Mouse (Mus musculus): Measurements from ENCODE around the gene Cryba4. TPM values are rescaled to one million over a fixed set of nuclear protein-coding genes. Genes with fewer than 3 reads are reported as not detected.

Cryba4 gene
- 0.47 and 1.9 TPM in 2 replicates for polyA plus RNA-seq (2012; rRNA removed; ENCODE audit: low replicate concordance)

DNA sequence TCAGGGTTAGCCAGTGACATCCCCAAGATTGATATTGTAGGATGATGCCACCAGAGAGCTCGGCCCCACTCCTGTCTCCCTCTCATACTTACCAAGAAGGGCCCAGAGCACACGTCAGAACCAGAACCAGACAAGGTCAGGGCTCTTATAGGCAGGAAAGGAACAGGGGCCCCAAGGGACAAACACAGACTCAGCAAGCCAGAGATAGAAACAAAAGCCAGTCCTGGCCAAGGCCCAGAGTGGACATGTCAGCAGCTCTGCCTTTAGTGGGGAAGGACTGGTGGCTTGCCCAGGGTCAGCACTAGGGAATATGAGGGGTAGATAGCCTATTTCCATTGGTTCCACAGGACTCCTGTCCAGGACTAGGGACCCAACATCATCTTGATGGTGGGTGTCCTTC, at the start of gene Cryba4:
Cryba4 (minus strand) TSS at position 119 of the 400 bp plus-strand sequence.

DNA sequence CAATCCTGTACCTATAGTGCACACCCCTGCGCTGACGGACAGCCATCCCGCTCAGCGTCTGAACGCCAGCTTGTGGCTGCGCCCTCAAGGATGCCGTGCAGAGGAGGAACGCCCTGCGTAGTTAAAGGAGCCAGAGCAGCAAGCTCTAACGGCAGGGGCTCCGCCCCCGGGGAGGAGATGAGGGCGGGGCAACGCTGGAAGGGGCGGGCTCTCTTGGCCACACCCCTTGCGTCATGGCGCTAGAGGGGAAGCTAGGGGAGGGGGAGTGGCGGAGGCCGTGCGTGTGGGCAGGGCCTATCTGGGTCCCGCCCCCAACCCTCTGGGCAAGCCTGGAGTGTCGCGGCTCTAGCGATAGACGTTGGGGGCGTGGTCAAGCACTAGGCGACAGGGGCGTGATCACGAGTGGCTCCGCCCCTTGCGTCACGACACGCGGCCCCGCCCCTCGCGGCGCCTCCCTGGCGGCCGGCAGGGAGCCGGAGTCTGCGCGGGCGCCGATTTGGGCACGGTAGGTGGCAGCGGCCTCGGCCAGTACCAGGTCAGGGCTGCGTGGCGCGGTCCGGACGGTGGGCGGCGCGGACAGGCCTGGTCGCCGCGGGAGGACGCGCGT, 24.1 kb upstream of the Cryba4 start, which contains the start of gene Tpst2:
Tpst2 (plus strand) TSS at position 425 of the 607 bp plus-strand sequence.

DNA sequence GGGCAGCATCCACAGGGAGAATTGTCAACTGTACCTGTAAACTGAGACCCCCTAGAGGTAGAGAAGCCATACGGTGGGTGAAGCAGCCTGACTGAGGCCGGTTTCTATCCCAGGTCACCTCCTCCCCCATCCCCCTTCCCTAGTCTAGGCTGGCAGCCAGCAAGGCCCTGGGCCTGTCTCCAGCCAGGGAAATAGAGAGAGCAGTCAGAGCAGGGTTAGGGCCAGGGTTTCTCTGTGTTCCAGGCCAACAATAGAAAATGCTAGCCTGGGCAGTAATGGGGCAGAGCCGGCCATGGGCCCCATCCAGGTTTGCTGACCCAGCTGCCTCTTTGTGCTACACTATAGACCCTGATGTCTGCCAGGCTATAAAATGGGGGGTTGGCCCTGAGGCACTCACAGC, 3.1 kb upstream of the Cryba4 start, which contains the start of gene Crybb1:
Crybb1 (plus strand) TSS at position 390 of the 400 bp plus-strand sequence.

Other genes starting within 250 kb of the Cryba4 start
- gene Crybb1, start 3.3 kb upstream of the Cryba4 start, polyA plus RNA-seq (2012; rRNA removed; ENCODE audit: low replicate concordance), result 0.19 TPM in 1 of 2 replicates, not detected in the other
- gene Tpst2, start 24.2 kb upstream of the Cryba4 start, polyA plus RNA-seq (2012; rRNA removed; ENCODE audit: low replicate concordance), result 65.2 and 82.0 TPM in 2 replicates
- gene Tfip11, start 73.8 kb upstream of the Cryba4 start, polyA plus RNA-seq (2012; rRNA removed; ENCODE audit: low replicate concordance), result 26.3 and 38.1 TPM in 2 replicates
- gene Srrd, start 90.5 kb upstream of the Cryba4 start, polyA plus RNA-seq (2012; rRNA removed; ENCODE audit: low replicate concordance), result 44.5 and 62.0 TPM in 2 replicates
- 31.7 and 49.3 TPM in 2 replicates for gene Hps4, start 90.6 kb upstream of the Cryba4 start, polyA plus RNA-seq (2012; rRNA removed; ENCODE audit: low replicate concordance)
- not detected in 2 replicates for gene Gm6583, start 103.5 kb upstream of the Cryba4 start, polyA plus RNA-seq (2012; rRNA removed; ENCODE audit: low replicate concordance)
- gene Asphd2, start 142.3 kb upstream of the Cryba4 start, polyA plus RNA-seq (2012; rRNA removed; ENCODE audit: low replicate concordance), result 2.1 and 12.5 TPM in 2 replicates
- gene Gm6588, start 196.9 kb upstream of the Cryba4 start, polyA plus RNA-seq (2012; rRNA removed; ENCODE audit: low replicate concordance), result not detected in 2 replicates

All from subcutaneous adipose tissue, adult 2 months (tissue).